Mouse (Mus musculus) MEL (cell line): ENCODE data around the gene Ndufv2.

Experiments used
- CHD2 ChIP-seq: IDR thresholded peaks from 2 replicates; pipeline ENCODE4 v1.6.1; 2011; ENCODE audit warnings: low read length, improper control_type of control experiment
- EP300 ChIP-seq, 2 experiments: IDR thresholded peaks; 2 replicates each; pipeline ENCODE4 v1.6.1; 2011; ENCODE audit warnings: improper control_type of control experiment in 2 of 2, low read length in 2 of 2, low read depth in 1 of 2, mild to moderate bottlenecking in 1 of 2
- KAT2A ChIP-seq: conservative IDR thresholded peaks from 2 replicates; pipeline ENCODE4 v1.6.1; 2012; ENCODE audit warnings: low read depth, low read length, improper control_type of control experiment, inconsistent platforms
- POLR2AphosphoS5 ChIP-seq: IDR thresholded peaks from 2 replicates; pipeline ENCODE4 v1.6.1; 2012; ENCODE audit warnings: low read depth, borderline replicate concordance, mild to moderate bottlenecking, inconsistent platforms, low read length, moderate library complexity, mixed read lengths

DNA sequence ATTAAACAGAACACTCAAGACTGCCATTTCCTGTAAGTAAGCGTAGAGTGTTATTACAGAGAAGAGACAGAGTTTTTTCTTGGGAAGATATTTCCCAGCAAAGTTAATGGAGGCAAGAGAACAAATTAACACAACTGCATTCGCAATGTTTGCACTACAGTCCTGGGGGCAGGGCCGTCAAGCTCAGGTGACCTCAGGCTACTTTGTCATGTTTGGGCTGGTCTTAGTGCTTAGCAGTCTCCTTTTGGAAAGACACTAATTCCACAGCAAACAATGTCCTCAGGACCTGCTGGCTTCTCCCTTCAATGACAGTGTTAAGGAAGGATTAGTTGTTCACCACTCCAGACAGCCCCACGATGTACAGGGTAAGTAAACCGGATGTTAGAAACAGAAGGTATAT, 60.3 kb downstream of the Ndufv2 start:
- TF ChIP-seq KAT2A (no peak), CHD2 (no peak), EP300 (IDR thresholded peaks at IDR 0.05; ENCODE audit: low read depth in 1 of 2, low read length in 2 of 2) (no peak), POLR2AphosphoS5 (no peak)
